Mouse (Mus musculus): Measurements from ENCODE around the gene Spata33.

GRCm38 (mm10) chr8:123212321-123213117 lies at the start of gene Spata33, which contains the start of gene Chmp1a:
- TF ChIP-seq CTCF (IDR thresholded peaks at IDR 0.05; ENCODE audit: low read depth, low read length) (peak; percentile 43; the same call in 1 of the 2 replicates), POLR2A (IDR thresholded peaks at IDR 0.05; ENCODE audit: borderline replicate concordance, low read depth, low read length) (no peak)

Data from bone marrow macrophage, adult 2 months (primary cell).